Mouse (Mus musculus) sigmoid colon, adult 10 weeks (tissue): ENCODE data around the gene Lamtor2. TPM values are rescaled to one million over a fixed set of nuclear protein-coding genes. Genes with fewer than 3 reads are reported as not detected.

Experiments used
- polyA plus RNA-seq: library from polyadenylated mRNA; stranded (reverse); fragments of 350-450 nt; fragmentation: Illumina TruSeq; extraction: RNeasy Lipid Tissue Mini Kit (QIAGEN cat#74804); gene quantifications from one replicate; pipeline ENCODE4 v1.2.3, GENCODE M21; 2014; ENCODE audit warnings: low read depth, low replicate concordance

Lamtor2 gene
- 6.8 TPM for polyA plus RNA-seq

GRCm38 (mm10) chr3:88552676-88553524, at the start of gene Lamtor2:
Lamtor2 (minus strand) TSS chr3:88553074.

GRCm38 (mm10) chr3:88575540-88575939, 22.7 kb upstream of the Lamtor2 start, which contains the start of gene Ssr2:
Ssr2 (plus strand) TSS chr3:88575876.

GRCm38 (mm10) chr3:88553525-88553879, 628 bp upstream of the Lamtor2 start, which contains the start of gene Ubqln4:
Ubqln4 (plus strand) TSS chr3:88553758.

GRCm38 (mm10) chr3:88548180-88548917, 4.5 kb downstream of the Lamtor2 start, which contains the start of gene Rab25:
Rab25 (minus strand) TSS chr3:88548300.

GRCm38 (mm10) chr3:88532299-88532674, 20.6 kb downstream of the Lamtor2 start, which contains the start of gene Mex3a:
Mex3a (plus strand) TSS chr3:88532395.

GRCm38 (mm10) chr3:88509692-88510420, 43.0 kb downstream of the Lamtor2 start, which contains the start of gene Lmna:
Lmna (minus strand) TSS chr3:88509956.

Other genes starting within 250 kb of the Lamtor2 start
- gene Glmp, start 228.1 kb downstream of the Lamtor2 start, polyA plus RNA-seq: 3.2 TPM
- 2.1 TPM for gene Tmem79, start 216.9 kb downstream of the Lamtor2 start, polyA plus RNA-seq
- gene Smg5, start 216.8 kb downstream of the Lamtor2 start, polyA plus RNA-seq: 28.6 TPM
- 0.85 TPM for gene Paqr6, start 188.5 kb downstream of the Lamtor2 start, polyA plus RNA-seq
- 4.0 TPM for gene Bglap3, start 180.3 kb downstream of the Lamtor2 start, polyA plus RNA-seq
- not detected for gene Bglap2, start 174.4 kb downstream of the Lamtor2 start, polyA plus RNA-seq
- gene Bglap, start 168.6 kb downstream of the Lamtor2 start, polyA plus RNA-seq: not detected
- 3.8 TPM for gene Pmf1, start 142.7 kb downstream of the Lamtor2 start, polyA plus RNA-seq
- gene Slc25a44, start 127.9 kb downstream of the Lamtor2 start, polyA plus RNA-seq: 9.8 TPM
- 128 TPM for gene Sema4a, start 91.9 kb downstream of the Lamtor2 start, polyA plus RNA-seq
- gene Lmna, start 43.1 kb downstream of the Lamtor2 start, polyA plus RNA-seq: 24.9 TPM
- gene Mex3a, start 20.7 kb downstream of the Lamtor2 start, polyA plus RNA-seq: 1.3 TPM
- gene Rab25, start 4.8 kb downstream of the Lamtor2 start, polyA plus RNA-seq: 16.6 TPM
- gene Ubqln4, start 684 bp upstream of the Lamtor2 start, polyA plus RNA-seq: 18.9 TPM
- 23.4 TPM for gene Ssr2, start 22.8 kb upstream of the Lamtor2 start, polyA plus RNA-seq
- 22.3 TPM for gene Arhgef2, start 52.9 kb upstream of the Lamtor2 start, polyA plus RNA-seq
- gene Rxfp4, start 100.1 kb upstream of the Lamtor2 start, polyA plus RNA-seq: not detected
- 144 TPM for gene Khdc4, start 132.7 kb upstream of the Lamtor2 start, polyA plus RNA-seq
- 20.7 TPM for gene Rit1, start 163.8 kb upstream of the Lamtor2 start, polyA plus RNA-seq
- 14.2 TPM for gene Syt11, start 222.1 kb upstream of the Lamtor2 start, polyA plus RNA-seq